In genomic region chr15:81860471-81861135, GRCm38 (mm10) we compare ENCODE assay signal across 8 mouse cellular contexts. TPM values are rescaled to one million over a fixed set of nuclear protein-coding genes. Genes with fewer than 3 reads are reported as not detected.
DNase-seq lines count a peak whose midpoint lies in the region; ATAC-seq and TF ChIP-seq lines count a peak whose summit lies in the region.

No protein-coding gene starts in this region.

- H3K9me3 ChIP-seq in heart, postnatal 0 days (replicated peaks; ENCODE audit: control insufficient read depth, low read length): no peaks in the 10 kb centered on the region
- H3K9me3 ChIP-seq in stomach, embryonic 14.5 days (ENCODE audit: control insufficient read depth, low read depth, low read length): no peaks in the 10 kb centered on the region

- H3K4me1 ChIP-seq in liver, adult 2 months (ENCODE audit: control insufficient read depth, insufficient read depth, low read length): no peaks in the 10 kb centered on the region
- H3K4me1 ChIP-seq in heart, postnatal 0 days (ENCODE audit: control insufficient read depth, insufficient read depth): peaks cover 6% of the 10 kb centered on the region; the same call in 1 of the 2 replicates
- H3K4me1 ChIP-seq in stomach, embryonic 14.5 days (ENCODE audit: control insufficient read depth, insufficient read depth, low read length): 0 out of 2 replicates have a peak, but pooled peaks cover 5% of the 10 kb centered on the region

- TF ChIP-seq EP300 in heart, postnatal 0 days (IDR thresholded peaks at IDR 0.05; ENCODE audit: low read depth): no peak

- peak overlapping the region; percentile 16 for H3K9ac ChIP-seq in liver, adult 2 months (ENCODE audit: low read depth, low read length)
- H3K9ac ChIP-seq in heart, postnatal 0 days (replicated peaks; ENCODE audit: low read depth, low read length): no peak overlapping the region
- no peak overlapping the region for H3K9ac ChIP-seq in stomach, embryonic 14.5 days (replicated peaks; ENCODE audit: low read depth, low read length)

- no peaks in the 10 kb centered on the region for H3K27me3 ChIP-seq in liver, adult 2 months (ENCODE audit: control insufficient read depth, insufficient read depth, low read length)
- H3K27me3 ChIP-seq in heart, postnatal 0 days (ENCODE audit: control insufficient read depth, insufficient read depth, low read length): no peaks in the 10 kb centered on the region
- H3K27me3 ChIP-seq in stomach, embryonic 14.5 days (ENCODE audit: control insufficient read depth, insufficient read depth, low read length): no peaks in the 10 kb centered on the region

- H3K4me3 ChIP-seq in liver, adult 2 months (ENCODE audit: insufficient read depth, low read depth, low read length): no peak overlapping the region
- H3K4me3 ChIP-seq in heart, postnatal 0 days (ENCODE audit: low read depth, low read length): peak overlapping the region; percentile 86
- 0 out of 2 replicates have a peak overlapping the region, but pooled peaks have one; percentile 76 for H3K4me3 ChIP-seq in stomach, embryonic 14.5 days (ENCODE audit: low read depth, low read length)

- no peak for TF ChIP-seq POLR2A in liver, adult 2 months (IDR thresholded peaks at IDR 0.05; ENCODE audit: extremely low read depth, insufficient read depth, low read length)

- peaks cover 16% of the 10 kb centered on the region for H3K79me2 ChIP-seq in liver, adult 2 months (ENCODE audit: control insufficient read depth, insufficient read depth, low read length)

- peak; percentile 50 to 85 for DNase-seq in adrenal gland, adult (ENCODE audit: inconsistent age in 2 of 2, low spot score in 1 of 2)
- no peak for DNase-seq in adrenal gland, adult 8-10 months
- DNase-seq in liver, adult 2 months (ENCODE audit: extremely low read depth, low read depth, low spot score): peak; percentile 91
- no peak for DNase-seq in liver
- peak; percentile 53 for DNase-seq in heart, postnatal 0 days (ENCODE audit: low spot score)
- DNase-seq in lung, adult 18-20 months: peak; percentile 84 to 90
- DNase-seq in urinary bladder, postnatal 25 days (ENCODE audit: low spot score): no peak

- TF ChIP-seq CTCF in liver, adult 2 months (IDR thresholded peaks at IDR 0.05; ENCODE audit: low read depth, low read length): no peak
- TF ChIP-seq CTCF in heart, postnatal 0 days (IDR thresholded peaks at IDR 0.05; ENCODE audit: low read depth): no peak

- no peak for ATAC-seq in heart, postnatal 0 days (ENCODE audit: insufficient read depth, low read depth)
- ATAC-seq in stomach, embryonic 14.5 days (ENCODE audit: insufficient number of reproducible peaks, insufficient read depth, low FRiP score, low read depth): no peak

- peak overlapping the region; percentile 85 for H3K4me2 ChIP-seq in heart, postnatal 0 days (ENCODE audit: low read depth, low read length)
- peak overlapping the region; percentile 96 for H3K4me2 ChIP-seq in stomach, embryonic 14.5 days (replicated peaks; ENCODE audit: low read depth, low read length)

- WGBS in liver, adult 2 months: 16% methylated on average over 8 of the region's 8 CpGs
- 31% methylated on average over 8 of the region's 8 CpGs for WGBS in heart, postnatal 0 days
- 34% methylated on average over 8 of the region's 8 CpGs for WGBS in stomach, embryonic 14.5 days

- peaks cover 11% of the 10 kb centered on the region for H3K36me3 ChIP-seq in liver, adult 2 months (ENCODE audit: control insufficient read depth, insufficient read depth, low read length)
- peaks cover 15% of the 10 kb centered on the region for H3K36me3 ChIP-seq in heart, postnatal 0 days (replicated peaks; ENCODE audit: control insufficient read depth, insufficient read depth, low read length)
- peaks cover 16% of the 10 kb centered on the region; the same call in 1 of the 2 replicates for H3K36me3 ChIP-seq in stomach, embryonic 14.5 days (ENCODE audit: control insufficient read depth, insufficient read depth, low read length)

- peak overlapping the region; percentile 50 for H3K27ac ChIP-seq in liver, adult 2 months (replicated peaks; ENCODE audit: insufficient read depth, low read depth, low read length)
- H3K27ac ChIP-seq in heart, postnatal 0 days (ENCODE audit: low read depth): peak overlapping the region; percentile 69
- H3K27ac ChIP-seq in stomach, embryonic 14.5 days (ENCODE audit: low read length): peak overlapping the region; percentile 82

RNA-seq across cellular contexts. Expression of gene Tob2, which starts 2.0 kb away (rescaled TPM):
- total RNA-seq in adrenal gland, adult 8-10 months (2022): 10 to 100 TPM; 63.9 to 97.0 (median 69.1) TPM
- 15.8 and 25.6 TPM in 2 replicates for total RNA-seq in liver, adult 2 months (2014; rRNA removed)
- polyA plus RNA-seq in liver, adult 2 months (2012; rRNA removed): 20.9 and 21.6 TPM in 2 replicates
- 19.2 and 75.8 TPM in 2 replicates for total RNA-seq in heart, postnatal 0 days (2014; rRNA removed; ENCODE audit: low replicate concordance)
- polyA plus RNA-seq in heart, postnatal 0 days (2015; fragmentation: Nextera tagmentation; extraction: Ambion mirVana): 16.0 and 18.2 TPM in 2 replicates
- 24.5 and 25.1 TPM in 2 replicates for polyA plus RNA-seq in stomach, embryonic 14.5 days (2014; fragmentation: Nextera tagmentation; extraction: Ambion mirVana)

RNA-seq across cellular contexts. Expression of gene Phf5a, which starts 11.1 kb away (rescaled TPM):
- 10 to 100 TPM; 44.2 to 61.3 (median 51.4) TPM for total RNA-seq in adrenal gland, adult 8-10 months (2022)
- total RNA-seq in liver, adult 2 months (2014; rRNA removed): 12.3 and 15.6 TPM in 2 replicates
- polyA plus RNA-seq in liver, adult 2 months (2012; rRNA removed): 27.5 and 28.7 TPM in 2 replicates
- total RNA-seq in heart, postnatal 0 days (2014; rRNA removed; ENCODE audit: low replicate concordance): 26.9 and 31.0 TPM in 2 replicates
- polyA plus RNA-seq in heart, postnatal 0 days (2015; fragmentation: Nextera tagmentation; extraction: Ambion mirVana): 60.7 and 65.3 TPM in 2 replicates
- 153 and 157 TPM in 2 replicates for polyA plus RNA-seq in stomach, embryonic 14.5 days (2014; fragmentation: Nextera tagmentation; extraction: Ambion mirVana)

RNA-seq across cellular contexts. Expression of gene Aco2, which starts 11.5 kb away (rescaled TPM):
- total RNA-seq in adrenal gland, adult 8-10 months (2022): 100 to 1,000 TPM; 297 to 630 (median 469) TPM
- total RNA-seq in liver, adult 2 months (2014; rRNA removed): 170 and 187 TPM in 2 replicates
- 127 TPM in 2 replicates for polyA plus RNA-seq in liver, adult 2 months (2012; rRNA removed)
- 2,020 and 2,039 TPM in 2 replicates for total RNA-seq in heart, postnatal 0 days (2014; rRNA removed; ENCODE audit: low replicate concordance)
- 1,019 and 1,040 TPM in 2 replicates for polyA plus RNA-seq in heart, postnatal 0 days (2015; fragmentation: Nextera tagmentation; extraction: Ambion mirVana)
- 136 and 144 TPM in 2 replicates for polyA plus RNA-seq in stomach, embryonic 14.5 days (2014; fragmentation: Nextera tagmentation; extraction: Ambion mirVana)

RNA-seq across cellular contexts. Expression of gene Tef, which starts 58.4 kb away (rescaled TPM):
- total RNA-seq in adrenal gland, adult 8-10 months (2022): 100 to 1,000 TPM in 3 of 4 experiments, 10 to 100 TPM in 1; 93.1 to 190 (median 160) TPM
- 156 and 163 TPM in 2 replicates for total RNA-seq in liver, adult 2 months (2014; rRNA removed)
- polyA plus RNA-seq in liver, adult 2 months (2012; rRNA removed): 34.6 and 35.0 TPM in 2 replicates
- total RNA-seq in heart, postnatal 0 days (2014; rRNA removed; ENCODE audit: low replicate concordance): 41.5 and 58.7 TPM in 2 replicates
- 27.8 and 30.3 TPM in 2 replicates for polyA plus RNA-seq in heart, postnatal 0 days (2015; fragmentation: Nextera tagmentation; extraction: Ambion mirVana)
- 23.7 and 25.6 TPM in 2 replicates for polyA plus RNA-seq in stomach, embryonic 14.5 days (2014; fragmentation: Nextera tagmentation; extraction: Ambion mirVana)

Comparison
In these comparisons a context has a peak if more than half of its experiments do, and no peak if none do; other contexts are left out.
1. DNase-seq: peak in adrenal gland, adult (2 of 2), liver, adult 2 months (single experiment), heart, postnatal 0 days (single experiment) and lung, adult 18-20 months (2 of 2); none in adrenal gland, adult 8-10 months (single experiment), liver (single experiment) and urinary bladder, postnatal 25 days (single experiment).
2. Peak in every context shown above with its lines, with median percentiles within 50 percentile points of each other: H3K27ac ChIP-seq.